30 mouse cellular contexts compared by ENCODE assay signal in genomic region chr12:44992847-44993246, GRCm38 (mm10).
DNase-seq lines count a peak whose midpoint lies in the region; ATAC-seq and TF ChIP-seq lines count a peak whose summit lies in the region.
"Had no signal": no experiment of that assay in that cellular context is flagged by ENCODE, and none has a peak within 500 bp of the region (broad histone marks: within the 10 kb centered on the region; RNA-seq: fewer than 3 reads in every experiment).

No protein-coding gene starts in this region.

- H3K36me3 ChIP-seq in heart, embryonic 15.5 days: no peaks in the 10 kb centered on the region
- H3K36me3 ChIP-seq in kidney, embryonic 16.5 days (ENCODE audit: insufficient read depth, low read length): no peaks in the 10 kb centered on the region
- no peaks in the 10 kb centered on the region for H3K36me3 ChIP-seq in kidney, adult 2 months (ENCODE audit: control insufficient read depth, insufficient read depth, low read length)
- H3K36me3 ChIP-seq in lung, postnatal 0 days (ENCODE audit: insufficient read depth, low read length): no peaks in the 10 kb centered on the region
- H3K36me3 ChIP-seq: embryonic facial prominence, embryonic 10.5 days; embryonic facial prominence, embryonic 15.5 days; forebrain, embryonic 12.5 days; heart, embryonic 10.5 days; hindbrain, embryonic 13.5 days; limb, embryonic 10.5 days; limb, embryonic 15.5 days; midbrain, embryonic 13.5 days; neural tube, embryonic 13.5 days had no signal

- H3K4me1 ChIP-seq in heart, embryonic 15.5 days (replicated peaks): peaks cover 14% of the 10 kb centered on the region
- H3K4me1 ChIP-seq in kidney, embryonic 16.5 days (ENCODE audit: insufficient read depth, low read length): peaks cover 12% of the 10 kb centered on the region; the same call in 1 of the 2 replicates
- peaks cover 9% of the 10 kb centered on the region; the same call in 1 of the 2 replicates for H3K4me1 ChIP-seq in kidney, adult 2 months (ENCODE audit: control insufficient read depth, insufficient read depth, low read length)
- no peaks in the 10 kb centered on the region for H3K4me1 ChIP-seq in lung, postnatal 0 days (ENCODE audit: insufficient read depth, low read depth, low read length)
- H3K4me1 ChIP-seq: embryonic facial prominence, embryonic 15.5 days; hindbrain, embryonic 13.5 days; midbrain, embryonic 13.5 days; neural tube, embryonic 13.5 days had no signal

- ATAC-seq in heart, embryonic 15.5 days (replicated peaks; ENCODE audit: insufficient number of reproducible peaks, insufficient read depth, low FRiP score, low read depth): no peak
- peak; percentile 69; the same call in 1 of the 2 replicates for ATAC-seq in kidney, embryonic 16.5 days (ENCODE audit: low FRiP score, low TSS enrichment)
- ATAC-seq in lung, postnatal 0 days: peak; percentile 33; the same call in 1 of the 2 replicates
- ATAC-seq: activated CD4-positive, CD25-positive, alpha-beta regulatory T cell, adult 4 months; intestine, embryonic 16.5 days; midbrain, embryonic 13.5 days had no signal

- no peaks in the 10 kb centered on the region for H3K27me3 ChIP-seq in heart, embryonic 15.5 days
- H3K27me3 ChIP-seq in kidney, embryonic 16.5 days (ENCODE audit: insufficient read depth, low read length): no peaks in the 10 kb centered on the region
- H3K27me3 ChIP-seq in kidney, adult 2 months (replicated peaks; ENCODE audit: control insufficient read depth, insufficient read depth, low read length): no peaks in the 10 kb centered on the region
- no peaks in the 10 kb centered on the region for H3K27me3 ChIP-seq in lung, postnatal 0 days (replicated peaks; ENCODE audit: insufficient read depth, low read length)
- H3K27me3 ChIP-seq: CH12.LX; embryonic facial prominence, embryonic 15.5 days; forebrain, embryonic 12.5 days; hindbrain, embryonic 13.5 days; limb, embryonic 15.5 days; midbrain, embryonic 13.5 days; neural tube, embryonic 13.5 days had no signal

- no peak for DNase-seq in heart, adult 9 months (ENCODE audit: low spot score in 2 of 2)
- DNase-seq in kidney, adult 2 months: no peak
- peak; percentile 20 for DNase-seq in lung, postnatal 0 days (ENCODE audit: low spot score)
- no peak for DNase-seq in lung, postnatal 25 days (ENCODE audit: low spot score)
- no peak for DNase-seq in adrenal gland, postnatal 36 days
- DNase-seq: adrenal gland, adult 2 months; cerebellum, adult 2 months; gastrocnemius, postnatal 36 days; heart, postnatal 4 days; kidney, postnatal 10 days; lung, adult 2 months; retina, postnatal 1 day; right cerebral cortex, postnatal 14 days; thymus, postnatal 4 days had no signal

- H3K9ac ChIP-seq in heart, embryonic 15.5 days: no peak overlapping the region
- no peak overlapping the region for H3K9ac ChIP-seq in kidney, embryonic 16.5 days (replicated peaks; ENCODE audit: low read length)
- H3K9ac ChIP-seq in lung, postnatal 0 days (replicated peaks; ENCODE audit: low read depth): no peak overlapping the region
- H3K9ac ChIP-seq: embryonic facial prominence, embryonic 15.5 days; forebrain, embryonic 12.5 days; forebrain, postnatal 0 days; hindbrain, embryonic 13.5 days; limb, embryonic 15.5 days; liver, embryonic 14.5 days; midbrain, embryonic 13.5 days; neural tube, embryonic 13.5 days had no signal

- H3K27ac ChIP-seq in heart, embryonic 15.5 days: peak overlapping the region; percentile 14
- no peak overlapping the region for H3K27ac ChIP-seq in kidney, embryonic 16.5 days (ENCODE audit: low read length)
- H3K27ac ChIP-seq in kidney, adult 2 months (ENCODE audit: insufficient read depth, low read depth, low read length): no peak overlapping the region
- no peak overlapping the region for H3K27ac ChIP-seq in lung, postnatal 0 days (ENCODE audit: low read length)
- H3K27ac ChIP-seq: embryonic facial prominence, embryonic 10.5 days; embryonic facial prominence, embryonic 15.5 days; forebrain, embryonic 12.5 days; heart, embryonic 10.5 days; hindbrain, embryonic 13.5 days; limb, embryonic 10.5 days; limb, embryonic 15.5 days; liver, embryonic 14.5 days; midbrain, embryonic 13.5 days; neural tube, embryonic 13.5 days had no signal

- WGBS in heart, embryonic 15.5 days: 55% methylated on average over 4 of the region's 4 CpGs
- WGBS in kidney, embryonic 16.5 days: 42% methylated on average over 4 of the region's 4 CpGs
- WGBS in kidney, adult 2 months: 65% methylated on average over 4 of the region's 4 CpGs
- whole genome bisulfite sequencing in lung, postnatal 0 days: 60% methylated on average over 4 of the region's 4 CpGs

- no peak for TF ChIP-seq EP300 in lung, postnatal 0 days (IDR thresholded peaks at IDR 0.05)

- H3K9me3 ChIP-seq in heart, embryonic 15.5 days (replicated peaks): no peaks in the 10 kb centered on the region
- no peaks in the 10 kb centered on the region for H3K9me3 ChIP-seq in kidney, embryonic 16.5 days (ENCODE audit: low read length)
- no peaks in the 10 kb centered on the region for H3K9me3 ChIP-seq in lung, postnatal 0 days (ENCODE audit: low read length)
- H3K9me3 ChIP-seq: embryonic facial prominence, embryonic 10.5 days; embryonic facial prominence, embryonic 15.5 days; forebrain, embryonic 12.5 days; heart, embryonic 10.5 days; hindbrain, embryonic 13.5 days; limb, embryonic 10.5 days; limb, embryonic 15.5 days; midbrain, embryonic 13.5 days; neural tube, embryonic 13.5 days had no signal

- no peak for TF ChIP-seq CTCF in kidney, adult 2 months (conservative IDR thresholded peaks at IDR 0.05; ENCODE audit: insufficient read depth, insufficient read length, low read depth, low read length)
- TF ChIP-seq CTCF in lung, postnatal 0 days (IDR thresholded peaks at IDR 0.05): no peak

- H3K4me3 ChIP-seq in heart, embryonic 15.5 days: no peak overlapping the region
- H3K4me3 ChIP-seq in kidney, embryonic 16.5 days (ENCODE audit: low read length): no peak overlapping the region
- no peak overlapping the region for H3K4me3 ChIP-seq in kidney, adult 2 months (ENCODE audit: insufficient read depth, low read depth, low read length)
- no peak overlapping the region for H3K4me3 ChIP-seq in lung, postnatal 0 days (ENCODE audit: low read depth, low read length)
- H3K4me3 ChIP-seq: embryonic facial prominence, embryonic 10.5 days; embryonic facial prominence, embryonic 15.5 days; forebrain, embryonic 12.5 days; heart, embryonic 10.5 days; hindbrain, embryonic 13.5 days; limb, embryonic 10.5 days; limb, embryonic 15.5 days; midbrain, embryonic 13.5 days; neural tube, embryonic 13.5 days had no signal

- no peak for TF ChIP-seq POLR2A in kidney, adult 2 months (IDR thresholded peaks at IDR 0.05; ENCODE audit: low read depth, low read length)

- no peak overlapping the region for H3K4me2 ChIP-seq in heart, embryonic 15.5 days
- no peak overlapping the region for H3K4me2 ChIP-seq in kidney, embryonic 16.5 days (replicated peaks; ENCODE audit: low read depth, low read length)
- H3K4me2 ChIP-seq in lung, postnatal 0 days (replicated peaks; ENCODE audit: low read depth, low read length): no peak overlapping the region
- H3K4me2 ChIP-seq: embryonic facial prominence, embryonic 15.5 days; forebrain, embryonic 12.5 days; hindbrain, embryonic 13.5 days; limb, embryonic 15.5 days; midbrain, embryonic 13.5 days; neural tube, embryonic 13.5 days had no signal
